Mouse (Mus musculus) brown adipose tissue, adult 24 weeks (tissue): Measurements from ENCODE around the gene Pim1. TPM values are rescaled to one million over a fixed set of nuclear protein-coding genes. Genes with fewer than 3 reads are reported as not detected.
"Not testable (repeated sequence)": the region's sequence is repeated elsewhere in the genome, so short reads cannot be mapped to it uniquely, and the experiment has no call there.

Experiments used
- H3K27ac ChIP-seq: fragments of 200-500 bp; replicated peaks from 2 replicates; pipeline ENCODE4 v1.5.1; 2012; ENCODE audit warnings: low read depth, mild to moderate bottlenecking, low read length
- H3K4me1 ChIP-seq: fragments of 200-500 bp; 2 replicates; pipeline ENCODE4 v1.6.1; 2012; ENCODE audit warnings: low read length, mixed read lengths; ENCODE audit not compliant: control insufficient read depth, insufficient read depth, insufficient read length
- H3K4me3 ChIP-seq: fragments of 200-500 bp; 2 replicates; pipeline ENCODE4 v1.5.1; 2012; ENCODE audit warnings: low read depth, mild to moderate bottlenecking, low read length, moderate library complexity; ENCODE audit not compliant: insufficient read depth
- polyA plus RNA-seq: library from polyadenylated mRNA; stranded (reverse); fragments of >200 nt; gene quantifications from 2 replicates; pipeline ENCODE4 v1.2.4, GENCODE M21; 2012; ENCODE audit not compliant: missing spikeins, insufficient read depth, insufficient read length

The Pim1 gene
- polyA plus RNA-seq, 1 experiment: 152 TPM

DNA sequence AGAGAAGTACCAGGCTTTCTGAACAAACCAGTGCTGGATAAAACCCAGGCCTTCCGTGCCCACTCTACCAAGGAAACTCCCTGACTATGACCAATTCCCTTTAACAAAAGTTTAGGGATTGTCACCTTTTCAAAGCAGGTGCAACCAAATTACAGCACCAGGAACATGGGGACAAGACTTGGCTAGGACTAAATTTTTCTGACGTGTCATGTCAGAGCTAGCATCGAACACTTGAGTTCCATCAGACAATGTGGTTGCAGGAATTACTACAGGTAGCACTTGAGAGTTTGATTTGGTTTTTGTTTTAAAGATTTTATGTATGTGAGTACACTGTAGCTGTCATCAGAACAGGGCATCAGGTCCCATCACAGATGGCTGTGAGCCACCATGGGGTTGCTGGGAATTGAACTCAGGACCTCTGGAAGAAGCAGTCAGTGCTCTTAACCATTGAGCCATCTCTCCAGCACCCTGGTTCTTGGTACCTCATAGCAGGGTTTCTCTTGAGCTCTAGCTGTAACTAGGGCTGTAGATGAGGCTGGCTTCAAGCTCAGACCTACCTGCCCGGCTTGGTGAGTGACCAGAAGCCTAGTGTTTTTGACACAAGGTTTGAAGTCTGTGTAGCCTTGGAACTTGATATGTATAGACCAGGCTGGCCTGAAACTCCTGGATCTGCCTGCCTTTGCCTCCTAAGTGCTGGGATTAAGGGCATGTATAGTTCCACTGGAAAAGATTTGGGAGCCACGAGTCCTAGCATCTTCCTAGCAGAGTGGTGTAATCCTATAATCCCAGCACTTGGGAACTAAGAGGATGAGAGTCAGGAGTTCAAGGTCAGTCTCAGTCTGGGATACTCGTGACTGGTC lies 5.9 kb downstream of the Pim1 start:
- Histone ChIP-seq H3K4me1 (peaks cover 7% of the 10 kb centered on the region), H3K4me3 (no peak overlapping the region)

DNA sequence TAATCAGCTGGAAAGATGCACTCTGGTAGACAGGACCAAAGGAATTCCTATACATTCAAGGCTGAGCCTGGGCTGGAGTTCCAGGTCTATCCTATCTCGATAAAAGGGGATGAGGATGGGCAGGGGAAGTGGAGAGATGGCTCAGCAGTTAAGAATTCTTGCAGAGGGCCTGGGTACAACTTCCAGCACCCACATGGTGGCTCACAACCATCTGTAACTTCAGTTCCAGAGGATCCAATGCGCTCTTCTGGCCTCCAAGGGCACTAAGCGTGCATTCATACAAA lies 6.5 kb downstream of the Pim1 start:
- no peak overlapping the region for H3K4me3 ChIP-seq

More for the DNA sequence above, 5.9 kb downstream of the Pim1 start:
- H3K27ac ChIP-seq: no peak overlapping the region

DNA sequence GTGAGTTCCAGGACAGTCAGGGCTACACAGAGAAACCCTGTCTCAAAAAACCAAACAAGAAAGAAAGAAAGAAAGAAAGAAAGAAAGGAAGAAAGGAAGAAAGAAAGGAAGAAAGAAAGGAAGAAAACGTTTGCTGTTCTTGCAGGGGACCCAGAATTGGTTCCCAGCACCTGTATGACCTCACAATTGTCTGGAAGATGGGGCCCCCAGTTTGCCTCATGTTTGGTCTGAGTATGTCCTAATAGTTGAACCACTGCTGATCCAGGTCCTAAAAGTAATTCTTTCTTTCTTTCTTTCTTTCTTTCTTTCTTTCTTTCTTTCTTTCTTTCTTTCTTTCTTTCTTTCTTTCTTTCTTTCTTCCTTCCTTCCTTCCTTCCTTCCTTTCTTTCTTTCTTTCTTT lies 6.9 kb downstream of the Pim1 start:
- not testable (repeated sequence) for H3K27ac ChIP-seq, H3K4me3 ChIP-seq, H3K4me1 ChIP-seq

More for the DNA sequence above, 6.5 kb downstream of the Pim1 start:
- no peak overlapping the region for H3K27ac ChIP-seq
- H3K4me1 ChIP-seq: peaks cover 7% of the 10 kb centered on the region

DNA sequence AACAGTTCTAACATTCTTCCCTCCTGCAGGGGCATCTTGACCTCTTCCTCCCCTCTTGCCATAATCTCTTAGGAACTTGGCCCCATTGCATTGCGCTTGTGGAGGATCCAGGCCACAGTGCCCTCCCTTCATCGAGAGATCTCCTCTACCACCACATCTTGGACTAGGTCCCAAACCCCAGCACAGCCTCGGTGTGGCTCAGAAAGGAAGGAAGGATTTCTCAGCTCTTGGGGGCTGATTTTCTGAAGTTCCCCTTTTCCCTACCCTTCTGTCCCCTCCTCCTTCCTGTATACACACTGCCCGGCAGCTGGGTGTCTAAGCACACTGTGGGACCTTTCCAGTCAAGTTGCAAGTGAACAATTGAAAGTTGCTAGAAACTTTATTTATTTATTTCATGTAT lies 7.5 kb downstream of the Pim1 start:
- Histone ChIP-seq H3K4me3 (no peak overlapping the region), H3K4me1 (peaks cover 11% of the 10 kb centered on the region), H3K27ac (no peak overlapping the region; the same call in 1 of the 2 replicates)

DNA sequence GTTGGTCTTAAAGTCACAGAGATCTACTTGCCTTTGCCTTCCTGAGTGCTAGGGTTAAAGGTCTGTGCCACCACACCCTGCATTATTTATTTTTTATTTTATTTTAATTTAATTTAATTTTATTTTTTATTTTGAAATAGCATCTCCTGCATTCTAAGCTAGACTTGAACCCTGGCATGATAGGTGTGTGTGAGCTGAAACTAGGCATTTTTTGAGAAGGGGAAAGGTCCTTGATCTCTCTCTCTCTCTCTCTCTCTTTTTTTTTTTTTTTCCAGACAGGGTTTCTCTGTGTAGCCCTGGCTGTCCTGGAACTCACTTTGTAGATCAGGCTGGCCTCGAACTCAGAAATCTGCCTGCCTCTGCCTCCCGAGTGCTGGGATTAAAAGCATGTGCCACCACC lies 8.4 kb downstream of the Pim1 start:
- peaks cover 11% of the 10 kb centered on the region for H3K4me1 ChIP-seq
- H3K4me3 ChIP-seq, H3K27ac ChIP-seq: not testable (repeated sequence)

GRCm38 (mm10) chr17:29499511-29499910 lies 9.0 kb downstream of the Pim1 start:
- no peak overlapping the region for H3K4me3 ChIP-seq
- H3K27ac ChIP-seq: no peak overlapping the region
- H3K4me1 ChIP-seq: peaks cover 10% of the 10 kb centered on the region

GRCm38 (mm10) chr17:29500243-29500740 lies 9.7 kb downstream of the Pim1 start:
- Histone ChIP-seq H3K4me1 (peaks cover 8% of the 10 kb centered on the region), H3K27ac (no peak overlapping the region), H3K4me3 (no peak overlapping the region)

DNA sequence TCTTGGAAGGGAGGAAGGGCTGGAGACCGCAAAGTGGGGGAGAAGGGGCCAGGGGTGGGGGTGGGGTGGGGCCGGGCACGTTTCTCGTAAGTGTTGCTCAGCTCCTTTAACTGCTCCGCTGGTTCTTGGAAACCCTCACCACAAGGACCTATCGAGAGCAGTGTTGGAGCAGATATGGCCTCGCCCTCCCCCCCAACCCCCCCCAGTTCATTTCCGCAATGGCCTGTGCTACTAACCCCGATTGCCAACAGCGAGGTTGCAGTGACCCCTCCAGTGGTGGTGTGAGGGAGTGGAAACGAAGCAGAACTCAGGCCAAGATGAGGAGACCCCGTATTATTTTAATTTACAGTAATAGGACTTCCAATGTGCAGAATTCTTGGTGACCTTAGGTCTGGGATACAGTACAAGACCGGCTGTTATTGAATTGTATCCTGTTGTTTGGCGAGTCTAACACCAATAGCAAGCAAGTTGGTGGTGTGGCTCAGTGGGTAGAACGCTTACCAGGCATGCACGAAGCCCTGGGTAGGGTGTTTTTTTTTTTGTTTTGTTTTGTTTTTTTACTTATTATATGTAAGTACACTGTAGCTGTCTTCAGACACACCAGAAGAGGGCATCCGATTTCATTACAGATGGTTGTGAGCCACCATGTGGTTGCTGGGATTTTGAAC lies 10.4 kb downstream of the Pim1 start:
- no peak overlapping the region for H3K4me3 ChIP-seq
- H3K4me1 ChIP-seq: peaks cover 8% of the 10 kb centered on the region
- no peak overlapping the region for H3K27ac ChIP-seq

DNA sequence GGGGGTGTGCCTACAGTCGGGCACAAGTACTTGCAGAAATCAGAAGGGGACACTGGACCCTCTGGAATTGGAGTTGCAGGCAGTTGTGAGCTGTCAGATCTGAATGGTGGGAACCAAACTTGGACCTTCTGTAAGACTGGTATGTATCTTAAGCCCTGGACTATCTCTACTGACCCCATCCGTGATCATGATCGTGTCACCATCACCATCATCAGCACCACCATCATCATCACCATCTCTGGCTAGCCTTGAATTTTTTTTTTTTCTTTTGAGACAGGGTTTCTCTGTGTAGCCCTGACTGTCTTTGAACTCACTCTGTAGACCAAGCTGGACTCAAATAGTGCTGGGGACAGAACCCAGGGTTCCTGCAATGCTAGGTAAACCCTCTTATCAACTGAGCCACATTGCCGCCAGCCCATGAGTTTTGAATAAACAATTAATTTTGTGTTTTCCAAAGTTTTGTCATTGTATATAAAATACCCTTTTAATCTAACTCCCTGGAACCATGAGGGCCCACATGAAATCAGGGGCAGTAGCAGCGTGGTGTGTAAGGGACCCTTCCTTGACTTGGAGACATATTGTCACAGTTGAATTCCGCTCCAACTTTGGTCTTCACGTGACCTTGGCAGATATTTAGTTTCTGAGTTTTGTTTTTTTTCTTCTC lies 11.6 kb downstream of the Pim1 start:
- H3K4me3 ChIP-seq: no peak overlapping the region
- H3K4me1 ChIP-seq: peaks cover 8% of the 10 kb centered on the region
- peak overlapping the region; percentile 23; the same call in 1 of the 2 replicates for H3K27ac ChIP-seq

DNA sequence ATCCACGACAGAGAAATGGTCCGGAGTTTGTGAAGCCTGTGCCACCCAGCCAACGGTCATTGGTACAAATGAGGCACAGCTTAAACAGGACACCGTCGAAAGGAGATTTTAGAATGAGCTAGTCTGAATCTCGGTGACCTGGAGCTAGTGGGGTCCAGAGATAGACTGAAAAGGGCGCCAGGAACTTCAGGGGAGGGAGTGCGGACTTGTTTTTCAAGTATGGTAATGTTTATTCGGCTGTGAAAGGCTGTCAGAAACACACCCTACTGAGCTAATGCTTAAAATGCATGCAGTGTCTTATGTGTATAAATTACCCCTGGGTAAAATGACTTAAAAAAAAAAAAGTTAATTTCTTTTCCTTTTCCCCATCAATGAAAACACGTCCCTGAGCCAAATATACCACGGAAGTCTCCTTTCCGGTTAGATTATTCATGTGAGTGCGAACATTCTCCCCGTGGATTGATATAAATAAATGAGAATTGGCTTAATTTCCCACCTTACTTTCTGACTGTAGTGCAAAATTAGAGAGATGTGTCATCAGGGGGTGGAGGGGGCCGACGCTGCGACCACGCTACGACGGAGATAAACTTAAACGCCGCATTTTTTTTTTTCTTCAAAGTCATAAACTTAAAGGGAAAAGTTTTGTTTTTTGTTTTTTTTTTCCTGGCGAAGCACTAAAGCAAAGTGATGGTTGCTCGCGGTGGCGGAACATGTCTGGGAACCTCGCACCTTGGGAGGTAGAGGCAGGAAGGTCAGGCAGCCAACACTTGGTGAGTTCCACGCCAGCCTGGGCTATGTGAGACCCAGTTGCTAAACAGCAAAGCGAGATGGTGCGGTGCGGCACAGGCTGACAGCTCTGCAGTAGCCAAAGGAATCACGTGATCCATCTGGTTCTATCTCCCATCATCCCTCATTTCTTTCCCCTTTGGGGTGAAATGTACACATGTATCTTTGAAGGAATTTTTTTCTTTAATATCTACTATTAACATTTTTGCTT lies 12.4 kb downstream of the Pim1 start:
- peaks cover 6% of the 10 kb centered on the region for H3K4me1 ChIP-seq
- peak overlapping the region; percentile 23; the same call in 1 of the 2 replicates for H3K27ac ChIP-seq

GRCm38 (mm10) chr17:29503700-29504099 lies 13.1 kb downstream of the Pim1 start:
- Histone ChIP-seq H3K4me1 (peaks cover 4% of the 10 kb centered on the region; the same call in 1 of the 2 replicates), H3K27ac (no peak overlapping the region), H3K4me3 (no peak overlapping the region)

More for the DNA sequence above, 12.4 kb downstream of the Pim1 start:
- peak overlapping the region; percentile 54 for H3K4me3 ChIP-seq

GRCm38 (mm10) chr17:29508927-29509608 lies 18.5 kb downstream of the Pim1 start:
- H3K4me3 ChIP-seq: no peak overlapping the region
- H3K4me1 ChIP-seq: no peaks in the 10 kb centered on the region
- H3K27ac ChIP-seq: no peak overlapping the region

GRCm38 (mm10) chr17:29510691-29511090 lies 20.1 kb downstream of the Pim1 start:
- H3K4me1 ChIP-seq: no peaks in the 10 kb centered on the region

More at GRCm38 (mm10) chr17:29510691-29511090, 20.1 kb downstream of the Pim1 start:
- Histone ChIP-seq H3K4me3 (no peak overlapping the region), H3K27ac (no peak overlapping the region)
